Mouse (Mus musculus) lung, postnatal 4 days (tissue): ENCODE results near the gene Nectin2.

ENCODE experiments used
- DNase-seq, 2 experiments: peaks; one replicate each; pipeline ENCODE4 v3.0.0; 2021

Gene Nectin2

GRCm38 (mm10) chr7:19685374-19685773 is 64.9 kb downstream of the Nectin2 start:
- no peak for DNase-seq

- DNase-seq: no peak
These were observed 66.5 kb downstream of the Nectin2 start for GRCm38 (mm10) chr7:19683771-19684201.

GRCm38 (mm10) chr7:19682979-19683378 is 67.3 kb downstream of the Nectin2 start:
- no peak for DNase-seq

GRCm38 (mm10) chr7:19681202-19681694 is 69.0 kb downstream of the Nectin2 start, which contains the start of the genes Gm44805 and Apoc4:
Gene Gm44805 (minus strand): TSS chr7:19681423.
Gene Apoc4 (minus strand): TSS chr7:19681479.
- no peak for DNase-seq

- DNase-seq: no peak
These were observed 69.6 kb downstream of the Nectin2 start for GRCm38 (mm10) chr7:19680702-19681101.

GRCm38 (mm10) chr7:19678901-19679300 is 71.4 kb downstream of the Nectin2 start:
- no peak for DNase-seq

GRCm38 (mm10) chr7:19677872-19678271 is 72.4 kb downstream of the Nectin2 start, which contains the start of gene Apoc2:
Gene Apoc2 (minus strand): TSS chr7:19677941.
- DNase-seq: no peak

DNA sequence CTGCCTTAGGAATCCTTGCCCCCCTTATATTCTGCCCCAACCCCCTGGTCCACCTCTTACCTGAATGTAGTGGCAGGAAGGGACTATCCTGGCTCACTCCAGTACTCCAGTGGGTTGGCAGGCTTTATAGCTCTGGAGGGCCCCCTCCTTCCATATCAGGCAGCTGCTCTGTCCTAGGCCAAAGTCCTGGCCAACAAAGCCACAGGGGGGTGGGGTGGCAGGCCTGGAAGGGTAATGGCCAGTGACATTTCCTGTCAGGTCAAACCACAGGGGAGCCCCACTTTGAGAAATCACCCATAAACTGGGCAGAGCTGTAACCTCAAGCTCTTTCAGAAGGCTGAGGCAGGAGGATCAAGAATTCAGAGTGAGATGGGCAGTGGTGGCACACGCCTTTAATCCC is 73.6 kb downstream of the Nectin2 start:
- DNase-seq: no peak

GRCm38 (mm10) chr7:19675824-19676223 is 74.5 kb downstream of the Nectin2 start:
- no peak for DNase-seq

DNA sequence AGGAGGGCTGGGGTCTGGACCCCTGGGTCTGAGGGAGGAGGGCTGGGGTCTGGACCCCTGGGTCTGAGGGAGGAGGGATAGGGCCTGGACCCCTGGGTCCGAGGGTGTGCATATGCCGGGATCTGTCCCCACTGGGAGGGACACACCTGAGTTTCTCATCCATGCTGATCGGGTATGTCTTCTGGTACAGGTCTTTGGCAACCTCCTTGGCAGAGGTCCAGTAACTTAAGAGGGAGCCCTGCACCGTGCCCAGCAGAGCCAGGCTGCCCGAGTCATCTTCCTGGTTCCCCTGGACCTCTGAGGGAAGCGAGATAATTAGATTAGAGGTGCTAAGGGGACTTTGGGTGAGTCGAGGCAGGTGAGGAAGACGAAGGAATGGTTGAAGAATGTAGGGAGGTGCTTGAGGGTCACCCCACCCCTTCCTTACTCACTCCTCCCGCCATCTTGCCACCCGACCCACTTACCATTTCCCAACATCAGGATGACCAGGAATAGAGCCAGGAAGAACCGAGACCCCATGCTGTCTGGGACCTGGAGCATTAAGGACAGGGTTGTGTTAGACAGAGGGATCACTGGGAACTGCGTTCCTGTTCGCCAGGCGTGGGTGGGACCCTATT is 77.1 kb downstream of the Nectin2 start:
- no peak for DNase-seq

DNA sequence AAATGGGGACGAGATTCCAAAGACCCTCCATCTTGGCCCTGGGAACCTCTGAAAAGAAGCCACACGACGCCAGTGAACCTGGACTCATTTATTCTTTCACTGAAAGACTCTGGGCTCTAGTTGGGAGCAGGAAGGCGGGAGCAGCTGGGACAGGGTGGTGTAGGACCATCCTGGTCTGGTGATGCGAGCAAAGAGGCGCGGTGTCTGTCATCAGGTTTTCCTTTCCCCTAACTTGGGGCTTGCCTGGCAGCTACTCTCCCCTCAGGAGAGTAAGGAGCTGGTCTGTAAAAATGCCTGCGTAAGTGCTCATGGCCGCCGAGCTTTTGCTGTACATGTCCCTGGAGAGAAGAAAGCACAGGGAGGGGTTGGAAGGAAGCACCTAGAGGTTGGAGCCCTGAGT is 78.8 kb downstream of the Nectin2 start:
- no peak for DNase-seq

GRCm38 (mm10) chr7:19668947-19669721 is 81.1 kb downstream of the Nectin2 start:
- DNase-seq: peak; percentile 89 to 94

GRCm38 (mm10) chr7:19667434-19667833 is 82.8 kb downstream of the Nectin2 start:
- DNase-seq: no peak

DNA sequence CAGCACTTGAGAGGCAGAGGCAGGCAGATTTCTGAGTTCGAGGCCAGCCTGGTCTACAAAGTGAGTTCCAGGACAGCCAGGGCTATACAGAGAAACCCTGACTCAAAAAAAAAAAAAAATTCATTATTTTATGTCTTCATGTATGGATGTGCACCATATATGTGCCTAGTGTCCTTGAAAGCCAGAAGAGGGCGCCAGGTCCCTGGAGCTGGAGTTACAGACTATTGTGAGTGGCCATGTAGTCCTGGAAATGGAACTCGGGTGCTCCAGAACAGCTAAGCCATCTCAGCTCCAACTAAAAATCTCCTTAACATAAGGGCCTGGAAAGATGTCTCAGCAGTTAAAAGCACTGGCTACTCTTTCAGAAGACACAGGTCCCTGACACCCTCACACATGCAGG is 83.5 kb downstream of the Nectin2 start:
- no peak for DNase-seq
